Mouse (Mus musculus): ENCODE data around the gene Fank1.

DNA sequence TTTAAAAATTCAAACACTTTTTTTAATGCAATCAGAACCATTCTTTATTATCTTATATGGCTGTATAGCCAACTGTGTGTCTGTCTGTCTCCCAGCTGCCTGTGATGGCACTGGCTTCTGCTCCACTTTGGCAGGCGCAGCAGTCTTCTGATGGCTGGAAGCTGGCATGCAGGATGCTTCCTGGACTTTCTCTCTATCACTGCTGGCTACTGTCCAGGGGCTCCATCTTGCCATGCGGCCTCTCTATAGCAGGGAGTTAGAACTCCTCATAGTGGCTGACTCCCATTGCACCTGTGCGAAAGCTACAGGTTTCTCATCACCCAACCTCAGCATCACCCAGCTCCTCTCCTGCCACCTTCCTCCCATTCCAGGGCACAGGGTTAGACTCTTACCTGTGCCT, 81.8 kb downstream of the Fank1 start:
- TF ChIP-seq MYOG (IDR thresholded peaks at IDR 0.05; ENCODE audit: control insufficient read depth, extremely low read depth, insufficient read length) (no peak), CTCF (IDR thresholded peaks at IDR 0.05; ENCODE audit: control insufficient read depth, insufficient read depth, insufficient read length) (no peak)
